Mouse (Mus musculus) forebrain, embryonic 15.5 days (tissue): ENCODE results near the gene Olfr1333. TPM values are rescaled to one million over a fixed set of nuclear protein-coding genes. Genes with fewer than 3 reads are reported as not detected.
"Not testable (repeated sequence)": the region's sequence is repeated elsewhere in the genome, so short reads cannot be mapped to it uniquely, and the experiment has no call there.

Source experiments
- ATAC-seq: fragments of 200-750 bp; cut with Nextera tagmentation; replicated peaks from 2 replicates; pipeline ENCODE4 v1.8.0; 2017; ENCODE audit warnings: mild to moderate bottlenecking, moderate TSS enrichment, moderate library complexity
- H3K27ac ChIP-seq: fragments of 300-500 bp; sonication (generic); replicated peaks from 2 replicates; pipeline ENCODE4 v1.5.1; 2015; ENCODE audit warnings: mild to moderate bottlenecking, inconsistent platforms
- H3K27me3 ChIP-seq: fragments of 300-500 bp; sonication (generic); 2 replicates; pipeline ENCODE4 v1.6.1; 2015; ENCODE audit warnings: inconsistent platforms
- H3K36me3 ChIP-seq: fragments of 300-500 bp; sonication (generic); 2 replicates; pipeline ENCODE4 v1.6.1; 2015; ENCODE audit warnings: mild to moderate bottlenecking, inconsistent platforms
- H3K4me1 ChIP-seq: fragments of 300-500 bp; sonication (generic); 2 replicates; pipeline ENCODE4 v1.6.1; 2015; ENCODE audit warnings: inconsistent platforms
- H3K4me2 ChIP-seq: fragments of 300-500 bp; sonication (generic); replicated peaks from 2 replicates; pipeline ENCODE4 v1.6.1; 2015; ENCODE audit warnings: mild to moderate bottlenecking, inconsistent platforms
- H3K4me3 ChIP-seq: fragments of 300-500 bp; sonication (generic); 2 replicates; pipeline ENCODE4 v1.5.1; 2015; ENCODE audit warnings: mild to moderate bottlenecking, inconsistent platforms
- H3K9ac ChIP-seq: fragments of 300-500 bp; sonication (generic); replicated peaks from 2 replicates; pipeline ENCODE4 v1.6.1; 2015; ENCODE audit warnings: mild to moderate bottlenecking, inconsistent platforms
- H3K9me3 ChIP-seq: fragments of 300-500 bp; sonication (generic); 2 replicates; pipeline ENCODE4 v1.6.1; 2016; ENCODE audit warnings: inconsistent platforms
- WGBS: fragments of 180-500 bp; shearing (Covaris S2); methylation state at CpG from one replicate; pipeline ENCODE4 v1.1.7; 2015; ENCODE audit warnings: mixed read lengths; 5-methylcytosine and 5-hydroxymethylcytosine counted together
- polyA plus RNA-seq: library from polyadenylated mRNA; unstranded; fragments of >200 nt; fragmentation: Nextera tagmentation; extraction: Ambion mirVana; gene quantifications from 2 replicates; pipeline ENCODE4 v1.2.1, GENCODE M21; 2015

Olfr1333 gene
- polyA plus RNA-seq, result not detected in 2 replicates

DNA sequence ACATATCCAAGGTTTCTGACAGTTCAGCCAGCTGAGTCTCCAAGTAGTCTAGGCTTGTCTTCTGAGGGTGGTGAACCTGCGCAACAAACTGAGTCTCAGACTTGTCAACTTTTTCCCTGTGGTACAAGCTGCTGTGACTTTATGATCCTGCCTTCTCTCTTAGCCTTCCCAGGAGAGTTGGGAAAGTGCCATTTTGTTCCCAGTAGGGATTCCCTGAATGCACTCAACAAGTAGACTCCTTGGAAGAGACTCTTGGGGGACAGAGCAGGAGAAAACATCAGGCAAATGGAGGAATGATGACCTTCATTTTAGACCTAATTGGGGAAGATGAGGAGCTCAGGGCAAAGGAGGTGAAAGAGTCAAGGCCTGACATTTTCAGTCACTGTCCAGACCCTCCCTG lies at the start of gene Olfr1333:
Gene Olfr1333 (minus strand): TSS at position 101 of the 400 bp plus-strand sequence.
- Histone ChIP-seq H3K4me3 (no peak within 1 kb of the TSS), H3K4me2 (no peak within 1 kb of the TSS), H3K36me3 (no peaks in the 10 kb centered on the region), H3K27ac (no peak within 1 kb of the TSS), H3K4me1 (no peaks in the 10 kb centered on the region), H3K9me3 (no peaks in the 10 kb centered on the region), H3K9ac (no peak within 1 kb of the TSS), H3K27me3 (no peaks in the 10 kb centered on the region)
- no peak for ATAC-seq
- 97% methylated on average over 1 of the region's 1 CpGs for WGBS

DNA sequence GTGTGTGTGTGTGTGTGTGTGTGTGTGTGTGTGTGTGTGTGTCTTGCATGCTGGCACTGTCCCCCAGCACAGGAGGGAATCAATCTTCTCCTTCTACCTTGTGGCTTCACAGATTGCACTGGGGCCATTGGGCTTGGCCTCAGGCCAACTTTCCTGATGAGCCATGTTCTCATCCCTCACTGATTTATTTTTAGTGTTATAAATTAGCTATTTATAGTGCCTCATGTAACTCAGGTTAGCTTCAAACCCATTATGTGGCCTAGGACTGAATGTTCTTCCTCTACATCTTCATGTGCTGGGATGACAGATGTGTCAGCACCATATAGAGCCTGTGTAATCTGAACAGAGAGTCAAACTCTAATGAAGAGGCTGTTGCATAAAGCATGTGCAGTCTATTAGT lies 31.5 kb upstream of the Olfr1333 start:
- H3K27ac ChIP-seq, result no peak overlapping the region
- no peaks in the 10 kb centered on the region for H3K27me3 ChIP-seq
- no peaks in the 10 kb centered on the region for H3K9me3 ChIP-seq
- H3K4me1 ChIP-seq, result 0 out of 2 replicates have a peak, but pooled peaks cover 2% of the 10 kb centered on the region
- H3K9ac ChIP-seq, result no peak overlapping the region
- H3K4me3 ChIP-seq, result no peak overlapping the region
- ATAC-seq, result no peak
- no peaks in the 10 kb centered on the region for H3K36me3 ChIP-seq
- H3K4me2 ChIP-seq, result no peak overlapping the region

DNA sequence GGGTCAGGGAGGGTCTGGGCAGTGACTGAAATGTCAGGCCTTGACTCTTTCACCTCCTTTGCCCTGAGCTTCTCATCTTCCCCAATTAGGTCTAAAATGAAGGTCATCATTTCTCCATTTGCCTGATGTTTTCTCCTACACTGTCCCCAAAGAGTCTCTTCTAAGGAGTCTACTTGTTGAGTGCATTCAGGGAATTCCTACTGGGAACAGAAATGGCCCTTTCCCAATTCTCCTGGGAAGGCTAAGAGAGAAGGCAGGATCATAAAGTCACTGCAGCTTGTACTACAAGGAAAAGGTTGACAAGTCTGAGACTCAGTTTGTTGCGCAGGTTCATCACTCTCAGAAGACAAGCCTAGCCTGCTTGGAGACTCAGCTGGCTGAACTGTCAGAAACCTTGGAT lies 28.3 kb upstream of the Olfr1333 start, which contains the start of gene Olfr1331:
Gene Olfr1331 (plus strand): TSS at position 301 of the 400 bp plus-strand sequence.
- H3K4me1 ChIP-seq, result 0 out of 2 replicates have a peak, but pooled peaks cover 2% of the 10 kb centered on the region
- H3K4me3 ChIP-seq, result no peak within 1 kb of the TSS
- H3K4me2 ChIP-seq, result no peak within 1 kb of the TSS
- 90% methylated on average over 1 of the region's 1 CpGs for WGBS
- H3K27ac ChIP-seq, result no peak within 1 kb of the TSS
- no peaks in the 10 kb centered on the region for H3K36me3 ChIP-seq
- no peaks in the 10 kb centered on the region for H3K9me3 ChIP-seq
- no peaks in the 10 kb centered on the region for H3K27me3 ChIP-seq
- ATAC-seq, result no peak
- H3K9ac ChIP-seq, result no peak within 1 kb of the TSS

DNA sequence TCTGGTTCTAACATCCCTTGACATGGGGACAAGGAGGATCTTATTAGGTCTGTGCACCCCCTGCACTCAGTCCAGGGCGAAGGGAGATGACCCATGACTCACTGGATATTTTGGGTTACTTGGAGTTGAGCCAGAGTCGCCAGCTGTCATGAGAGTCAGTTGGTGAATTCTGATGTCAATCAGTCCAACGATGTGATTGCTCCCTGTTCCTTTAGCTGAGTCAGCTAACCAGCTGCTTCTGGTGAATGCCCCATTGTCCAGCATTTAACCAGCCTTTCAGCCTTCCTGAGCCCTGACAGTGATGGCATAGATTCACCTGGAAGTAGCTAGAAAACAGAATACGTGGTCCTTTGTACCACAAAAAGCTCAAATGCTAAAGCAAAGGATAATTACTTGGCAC lies 26.6 kb upstream of the Olfr1333 start:
- H3K4me2 ChIP-seq, result no peak overlapping the region
- no peak for ATAC-seq
- 0 out of 2 replicates have a peak, but pooled peaks cover 2% of the 10 kb centered on the region for H3K4me1 ChIP-seq
- H3K9me3 ChIP-seq, result no peaks in the 10 kb centered on the region
- no peak overlapping the region for H3K4me3 ChIP-seq
- H3K27ac ChIP-seq, result no peak overlapping the region
- WGBS, result 35% methylated on average over 4 of the region's 4 CpGs
- no peak overlapping the region for H3K9ac ChIP-seq
- H3K27me3 ChIP-seq, result no peaks in the 10 kb centered on the region
- H3K36me3 ChIP-seq, result no peaks in the 10 kb centered on the region

DNA sequence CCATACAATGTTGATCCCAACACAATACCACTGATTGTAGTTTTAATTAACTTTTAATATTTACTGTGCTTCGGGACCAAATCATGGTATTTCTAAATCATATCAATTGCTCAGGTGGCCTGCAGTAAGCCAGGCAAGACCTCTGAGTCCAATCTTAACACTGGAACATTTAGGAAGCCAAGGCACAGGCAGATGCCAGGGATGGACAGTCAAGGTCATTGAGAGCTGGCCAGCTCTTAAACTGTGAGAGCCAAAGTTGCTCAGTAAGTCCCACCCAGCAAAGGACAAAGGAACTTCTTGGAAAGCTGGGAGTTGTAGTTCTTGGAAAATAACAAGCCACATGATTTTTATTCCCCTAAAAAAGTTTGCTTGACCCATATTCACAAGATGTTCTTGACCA lies 25.7 kb upstream of the Olfr1333 start:
- no peaks in the 10 kb centered on the region for H3K9me3 ChIP-seq
- whole genome bisulfite sequencing, result 87% methylated on average over 1 of the region's 1 CpGs
- H3K27me3 ChIP-seq, result no peaks in the 10 kb centered on the region
- ATAC-seq, result no peak
- no peak overlapping the region for H3K4me2 ChIP-seq
- H3K4me3 ChIP-seq, result no peak overlapping the region
- no peak overlapping the region for H3K27ac ChIP-seq
- H3K36me3 ChIP-seq, result no peaks in the 10 kb centered on the region
- no peak overlapping the region for H3K9ac ChIP-seq
- 0 out of 2 replicates have a peak, but pooled peaks cover 2% of the 10 kb centered on the region for H3K4me1 ChIP-seq

DNA sequence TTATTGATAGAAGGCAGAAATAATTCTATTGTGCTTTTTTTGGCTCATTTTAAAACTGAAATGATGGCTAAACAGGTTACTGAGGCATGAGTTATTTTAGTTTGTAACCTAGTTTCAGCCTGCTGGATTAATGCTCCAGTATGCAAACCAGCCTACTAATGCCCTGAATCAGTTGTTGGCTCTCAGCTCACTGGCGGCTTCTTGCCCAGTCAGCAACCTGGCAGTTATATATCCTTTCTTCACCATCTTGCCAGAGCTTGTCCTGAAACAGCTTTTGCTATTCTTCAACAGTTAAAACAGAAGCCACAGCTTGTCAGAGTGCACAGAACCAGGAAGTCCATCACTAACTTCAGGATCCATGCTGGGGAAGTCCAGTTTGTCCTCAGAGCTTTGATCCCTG lies 17.2 kb downstream of the Olfr1333 start:
- ATAC-seq, result no peak
- no peaks in the 10 kb centered on the region for H3K36me3 ChIP-seq
- no peak overlapping the region for H3K9ac ChIP-seq
- H3K4me2 ChIP-seq, result no peak overlapping the region
- no peaks in the 10 kb centered on the region for H3K27me3 ChIP-seq
- no peaks in the 10 kb centered on the region for H3K9me3 ChIP-seq
- 87% methylated on average over 1 of the region's 1 CpGs for WGBS
- H3K27ac ChIP-seq, result no peak overlapping the region
- H3K4me1 ChIP-seq, result no peaks in the 10 kb centered on the region
- no peak overlapping the region for H3K4me3 ChIP-seq

DNA sequence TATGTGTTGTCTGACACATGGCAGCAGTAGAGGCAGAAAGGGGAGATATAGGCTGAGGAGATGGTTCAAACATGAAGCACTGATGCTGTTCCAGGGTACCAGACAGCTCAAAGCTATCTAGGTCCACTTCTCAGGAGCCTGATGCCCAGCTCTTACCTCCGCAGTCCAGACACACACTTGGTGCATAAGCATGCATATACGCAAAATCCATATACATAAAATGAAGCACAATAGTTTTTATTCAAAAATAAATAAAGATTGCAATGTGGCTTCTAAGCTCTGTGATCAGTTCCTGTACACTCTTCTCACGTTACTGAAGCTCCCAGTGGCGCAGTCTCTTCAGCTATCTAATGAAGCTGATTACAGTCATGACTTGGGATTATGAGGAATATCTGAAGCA lies 26.2 kb downstream of the Olfr1333 start, which contains the start of gene Olfr1335:
Gene Olfr1335 (minus strand): TSS at position 101 of the 400 bp plus-strand sequence.
- H3K4me2 ChIP-seq, result no peak within 1 kb of the TSS
- no peak for ATAC-seq
- WGBS, result 89% methylated on average over 4 of the region's 4 CpGs

DNA sequence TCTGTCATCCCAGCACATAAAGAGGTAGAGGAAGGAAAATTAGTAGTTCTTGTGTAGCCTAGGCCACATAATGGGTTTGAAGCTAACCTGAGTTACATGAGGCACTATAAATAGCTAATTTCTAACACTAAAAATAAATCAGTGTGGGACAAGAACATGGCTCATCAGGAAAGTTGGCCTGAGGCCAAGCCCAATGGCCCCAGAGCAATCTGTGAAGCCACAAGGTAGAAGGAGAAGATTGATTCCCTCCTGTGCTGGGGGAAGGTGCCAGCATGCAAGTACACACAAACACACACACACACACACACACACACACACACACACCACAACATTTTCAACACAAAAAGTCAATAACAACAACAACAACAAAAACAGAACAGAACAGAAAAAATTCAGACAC lies 43.3 kb downstream of the Olfr1333 start:
- H3K27ac ChIP-seq, H3K9ac ChIP-seq, ATAC-seq, H3K27me3 ChIP-seq, H3K4me1 ChIP-seq, H3K36me3 ChIP-seq, H3K4me2 ChIP-seq, H3K9me3 ChIP-seq, H3K4me3 ChIP-seq: not testable (repeated sequence)

More for the DNA sequence above, 26.2 kb downstream of the Olfr1333 start, which contains the start of gene Olfr1335:
- no peaks in the 10 kb centered on the region for H3K4me1 ChIP-seq
- no peak within 1 kb of the TSS for H3K4me3 ChIP-seq
- H3K36me3 ChIP-seq, result no peaks in the 10 kb centered on the region
- H3K9ac ChIP-seq, result no peak within 1 kb of the TSS
- H3K9me3 ChIP-seq, result no peaks in the 10 kb centered on the region
- no peak within 1 kb of the TSS for H3K27ac ChIP-seq
- H3K27me3 ChIP-seq, result no peaks in the 10 kb centered on the region

DNA sequence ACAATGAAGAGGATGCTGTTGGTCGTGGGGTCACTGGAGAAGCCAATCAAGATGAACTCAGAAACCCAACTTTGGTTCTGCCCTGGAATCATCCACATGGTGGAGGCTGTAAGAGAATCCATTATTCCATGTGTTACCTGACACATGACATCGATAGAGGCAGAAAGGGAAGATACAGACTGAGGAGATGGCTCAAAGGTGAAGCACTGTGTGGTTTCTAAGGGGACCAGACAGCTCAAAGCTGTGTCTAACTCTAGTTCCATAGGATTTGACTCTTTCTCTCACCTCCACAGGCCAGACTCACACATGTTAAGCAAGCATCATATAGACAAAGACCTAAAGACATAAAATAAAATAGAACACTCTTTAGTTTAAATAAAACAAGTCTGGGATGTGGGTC lies 53.6 kb downstream of the Olfr1333 start, which contains the start of gene Olfr1337:
Gene Olfr1337 (minus strand): TSS at position 101 of the 400 bp plus-strand sequence.
- H3K27me3 ChIP-seq, result no peaks in the 10 kb centered on the region
- 74% methylated on average over 2 of the region's 2 CpGs for WGBS
- no peak within 1 kb of the TSS for H3K4me3 ChIP-seq
- H3K4me1 ChIP-seq, result no peaks in the 10 kb centered on the region
- no peak within 1 kb of the TSS for H3K9ac ChIP-seq
- no peak within 1 kb of the TSS for H3K4me2 ChIP-seq
- H3K9me3 ChIP-seq, result no peaks in the 10 kb centered on the region
- ATAC-seq, result no peak
- no peak within 1 kb of the TSS for H3K27ac ChIP-seq
- no peaks in the 10 kb centered on the region for H3K36me3 ChIP-seq

Other genes starting within 250 kb of the Olfr1333 start
- gene Cfap57, start 215.5 kb downstream of the Olfr1333 start, polyA plus RNA-seq, result 0.52 and 0.73 TPM in 2 replicates
- gene Ebna1bp2, start 215.5 kb downstream of the Olfr1333 start, polyA plus RNA-seq, result 140 and 150 TPM in 2 replicates
- gene Olfr62, start 177.3 kb downstream of the Olfr1333 start, polyA plus RNA-seq, result not detected in 2 replicates
- gene Olfr1342, start 143.5 kb downstream of the Olfr1333 start, polyA plus RNA-seq, result 0.06 TPM in 1 of 2 replicates, not detected in the other
- gene Olfr1341, start 132.8 kb downstream of the Olfr1333 start, polyA plus RNA-seq, result not detected in 2 replicates
- gene Olfr1340, start 116.1 kb downstream of the Olfr1333 start, polyA plus RNA-seq, result not detected in 2 replicates
- gene Olfr1339, start 104.1 kb downstream of the Olfr1333 start, polyA plus RNA-seq, result not detected in 2 replicates
- gene Olfr1338, start 77.5 kb downstream of the Olfr1333 start, polyA plus RNA-seq, result not detected in 2 replicates
- gene Olfr1337, start 53.7 kb downstream of the Olfr1333 start, polyA plus RNA-seq, result not detected in 2 replicates
- not detected in 2 replicates for gene Olfr1335, start 26.3 kb downstream of the Olfr1333 start, polyA plus RNA-seq
- not detected in 2 replicates for gene Olfr1331, start 28.4 kb upstream of the Olfr1333 start, polyA plus RNA-seq
- not detected in 2 replicates for gene Olfr1330, start 52.3 kb upstream of the Olfr1333 start, polyA plus RNA-seq
- gene Olfr1329, start 81.2 kb upstream of the Olfr1333 start, polyA plus RNA-seq, result not detected in 2 replicates
- not detected in 2 replicates for gene Olfr1328, start 102.3 kb upstream of the Olfr1333 start, polyA plus RNA-seq
- gene Lao1, start 125.3 kb upstream of the Olfr1333 start, polyA plus RNA-seq, result 0.28 and 0.29 TPM in 2 replicates